In genomic region chr7:73616015-73616414, GRCm38 (mm10) we compare ENCODE assay signal across 8 mouse cellular contexts.
DNase-seq lines count a peak whose midpoint lies in the region; ATAC-seq and TF ChIP-seq lines count a peak whose summit lies in the region.

No protein-coding gene starts in this region.

- H3K36me3 ChIP-seq in embryonic facial prominence, embryonic 12.5 days, result no peaks in the 10 kb centered on the region
- no peaks in the 10 kb centered on the region for H3K36me3 ChIP-seq in hindbrain, embryonic 10.5 days
- H3K36me3 ChIP-seq in midbrain, embryonic 16.5 days (ENCODE audit: control insufficient read depth, insufficient read depth, low read length), result no peaks in the 10 kb centered on the region

- no peaks in the 10 kb centered on the region for H3K9me3 ChIP-seq in embryonic facial prominence, embryonic 12.5 days
- H3K9me3 ChIP-seq in hindbrain, embryonic 10.5 days, result no peaks in the 10 kb centered on the region
- H3K9me3 ChIP-seq in midbrain, embryonic 16.5 days (replicated peaks; ENCODE audit: control insufficient read depth, low read length, poor library complexity, severe bottlenecking), result no peaks in the 10 kb centered on the region

- no peak for DNase-seq in layer of hippocampus, adult 2 months (ENCODE audit: low spot score in 2 of 2)
- DNase-seq in layer of hippocampus, adult 9-11 months, result no peak
- DNase-seq in hindbrain, embryonic 10.5 days (ENCODE audit: low spot score), result no peak
- no peak for DNase-seq in T-cell, adult 2 months (ENCODE audit: low spot score)
- no peak for DNase-seq in ovary, postnatal 14 days (ENCODE audit: low spot score)

- H3K27ac ChIP-seq in layer of hippocampus, adult 2 months, result peak overlapping the region; percentile 99
- peak overlapping the region; percentile 99 for H3K27ac ChIP-seq in embryonic facial prominence, embryonic 12.5 days
- peak overlapping the region; percentile 100 for H3K27ac ChIP-seq in hindbrain, embryonic 10.5 days
- H3K27ac ChIP-seq in midbrain, embryonic 16.5 days (ENCODE audit: low read length), result peak overlapping the region; percentile 100

- H3K4me1 ChIP-seq in embryonic facial prominence, embryonic 12.5 days, result peaks cover 35% of the 10 kb centered on the region
- H3K4me1 ChIP-seq in hindbrain, embryonic 10.5 days (replicated peaks), result peaks cover 30% of the 10 kb centered on the region
- peaks cover 28% of the 10 kb centered on the region for H3K4me1 ChIP-seq in midbrain, embryonic 16.5 days (ENCODE audit: control insufficient read depth, insufficient read depth, low read length)

- peak overlapping the region; percentile 72; the same call in 1 of the 2 replicates for H3K4me3 ChIP-seq in layer of hippocampus, adult 2 months
- H3K4me3 ChIP-seq in embryonic facial prominence, embryonic 12.5 days, result no peak overlapping the region
- H3K4me3 ChIP-seq in hindbrain, embryonic 10.5 days, result peak overlapping the region; percentile 70; the same call in 1 of the 2 replicates
- H3K4me3 ChIP-seq in midbrain, embryonic 16.5 days (ENCODE audit: low read depth, low read length), result no peak overlapping the region

- TF ChIP-seq CTCF in layer of hippocampus, adult 2 months (conservative IDR thresholded peaks at IDR 0.05), result no peak

- no peaks in the 10 kb centered on the region for H3K27me3 ChIP-seq in embryonic facial prominence, embryonic 12.5 days
- no peaks in the 10 kb centered on the region for H3K27me3 ChIP-seq in hindbrain, embryonic 10.5 days (ENCODE audit: insufficient read depth, poor library complexity, severe bottlenecking)
- no peaks in the 10 kb centered on the region for H3K27me3 ChIP-seq in midbrain, embryonic 16.5 days (ENCODE audit: control insufficient read depth, insufficient read depth, low read depth, low read length)

- no peak overlapping the region; the same call in 1 of the 2 replicates for H3K4me2 ChIP-seq in embryonic facial prominence, embryonic 12.5 days (replicated peaks)
- H3K4me2 ChIP-seq in midbrain, embryonic 16.5 days (ENCODE audit: low read length), result peak overlapping the region; percentile 89

- no peak for ATAC-seq in embryonic facial prominence, embryonic 12.5 days (ENCODE audit: insufficient number of reproducible peaks, insufficient read depth, low FRiP score, low TSS enrichment)
- no peak for ATAC-seq in midbrain, embryonic 16.5 days
- no peak for ATAC-seq in CD4-positive, CD25-positive, alpha-beta regulatory T cell, adult 4 months

- H3K9ac ChIP-seq in embryonic facial prominence, embryonic 12.5 days, result peak overlapping the region; percentile 88; the same call in 1 of the 2 replicates
- peak overlapping the region; percentile 53 for H3K9ac ChIP-seq in midbrain, embryonic 16.5 days (ENCODE audit: low read depth, low read length)

- 15% methylated on average over 11 of the region's 11 CpGs for WGBS in embryonic facial prominence, embryonic 12.5 days
- WGBS in hindbrain, embryonic 10.5 days, result 44% methylated on average over 11 of the region's 11 CpGs
- WGBS in midbrain, embryonic 16.5 days, result 20% methylated on average over 11 of the region's 11 CpGs

Comparison
In these comparisons a context has a peak if more than half of its experiments do, and no peak if none do; other contexts are left out.
1. H3K4me3 ChIP-seq: peak in layer of hippocampus, adult 2 months (single experiment) and hindbrain, embryonic 10.5 days (single experiment); none in embryonic facial prominence, embryonic 12.5 days (single experiment) and midbrain, embryonic 16.5 days (single experiment).
2. Peak in every context shown above with its lines, with median percentiles within 50 percentile points of each other: H3K27ac ChIP-seq.